Mouse (Mus musculus) brain, embryonic 18.5 days (tissue): ENCODE measurements around the gene Dgka.

Source experiments
- DNase-seq: peaks from one replicate; pipeline ENCODE4 v3.0.0-alpha.2; 2012; ENCODE audit warnings: low read depth, low spot score

Dgka gene

DNA sequence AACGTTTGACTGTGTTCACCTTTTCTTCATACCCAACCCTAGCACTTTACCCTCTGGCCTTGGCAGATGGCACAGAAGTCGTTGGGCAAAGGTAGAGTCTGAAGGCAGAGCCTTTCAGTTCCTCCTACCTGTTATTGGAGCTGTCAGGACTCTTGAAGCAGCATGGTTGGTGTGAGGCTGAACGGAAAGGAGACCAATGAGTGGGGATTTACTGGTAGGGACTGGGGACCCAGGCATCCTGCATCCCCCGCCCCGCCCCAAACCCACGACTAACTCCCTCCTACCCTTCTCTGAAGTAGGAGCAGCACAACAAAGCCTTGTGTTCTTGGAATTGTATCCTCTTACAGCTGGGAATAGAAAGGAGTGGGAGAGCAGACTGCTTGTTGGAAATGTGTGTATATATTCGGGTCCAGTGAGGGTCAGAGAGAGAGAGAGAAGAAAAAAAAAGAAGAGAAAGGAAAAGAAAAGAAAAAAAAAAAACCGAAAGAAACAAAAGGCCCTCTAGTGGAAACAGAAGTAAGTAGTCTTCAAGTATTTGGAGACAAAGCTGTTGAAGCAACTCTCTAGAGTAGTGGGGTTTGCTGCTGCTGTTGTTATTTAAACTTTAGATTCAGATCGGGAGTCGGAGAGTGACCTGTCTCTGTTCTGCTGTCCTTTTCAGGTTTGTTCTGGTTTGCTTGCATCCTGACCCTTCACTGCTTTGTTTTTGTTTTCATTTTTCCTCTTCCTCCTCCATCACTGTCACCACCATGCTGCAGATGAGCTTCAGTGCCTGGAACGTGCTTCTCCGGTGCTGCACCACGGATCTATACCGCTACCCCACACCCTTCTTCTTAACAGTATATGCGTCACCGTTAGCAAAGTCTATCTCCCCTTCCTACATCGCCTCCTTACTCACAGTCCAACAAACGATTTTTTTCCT is at the start of gene Dgka:
TSS of gene Dgka (minus strand) at position 176 of the 922 bp plus-strand sequence.
- DNase-seq, result no peak

DNA sequence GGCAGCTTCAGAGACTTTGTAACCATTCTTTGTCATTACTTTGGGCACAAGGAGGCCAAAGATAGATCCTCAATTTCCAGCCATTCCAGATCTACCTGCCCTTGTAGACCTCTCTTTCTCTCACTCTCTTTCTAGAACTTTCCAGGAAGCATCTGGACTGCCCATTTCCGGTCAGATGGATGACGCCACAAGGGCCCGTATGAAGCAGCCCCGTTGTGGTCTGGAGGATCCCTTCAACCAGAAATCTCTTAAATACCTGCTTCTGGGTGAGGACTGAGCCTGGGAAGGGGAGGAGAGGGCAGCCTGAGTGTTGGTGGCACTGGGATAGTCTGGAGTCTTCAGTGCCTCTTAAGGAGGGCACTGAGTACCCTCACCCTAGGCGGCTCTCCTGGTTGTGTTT is 49.7 kb upstream of the Dgka start:
- no peak for DNase-seq

DNA sequence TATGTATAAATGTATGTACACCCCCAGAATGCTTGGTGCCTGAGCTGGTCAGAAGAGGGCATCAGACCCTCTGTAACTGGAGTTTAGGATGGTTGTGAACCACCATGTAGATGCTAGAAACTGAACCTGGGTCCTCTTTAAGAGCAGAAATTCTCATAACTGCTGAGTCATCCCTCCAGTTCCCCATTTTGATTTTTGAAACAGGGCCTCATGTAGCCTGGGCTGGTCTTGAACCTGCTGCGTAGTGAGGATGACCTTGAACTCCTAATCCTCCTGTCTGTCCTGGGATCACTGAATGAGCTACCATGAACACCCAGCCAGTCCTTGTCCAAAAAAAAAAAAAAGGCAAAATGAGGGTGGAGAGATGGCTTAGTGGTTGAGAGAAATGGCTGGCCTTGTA is 48.6 kb upstream of the Dgka start:
- DNase-seq, result no peak

DNA sequence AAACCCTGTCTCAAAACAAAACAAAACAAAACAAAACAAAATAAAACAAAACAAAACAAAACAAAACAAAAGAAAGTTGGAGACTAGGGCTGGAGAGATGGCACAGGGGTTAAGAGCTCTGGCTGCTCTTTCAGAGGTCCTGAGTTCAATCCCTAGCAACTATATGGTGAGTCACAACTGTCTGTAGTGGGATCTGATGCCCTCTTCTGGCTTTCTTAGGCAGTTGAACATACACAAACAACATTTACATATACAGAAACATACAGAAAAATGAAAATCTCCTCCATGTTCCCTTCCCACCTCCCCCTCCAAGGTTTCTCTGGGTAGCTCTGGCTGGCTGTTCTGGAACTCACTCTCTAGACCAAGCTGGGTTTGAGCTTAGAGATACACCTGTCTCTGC is 47.4 kb upstream of the Dgka start:
- no peak for DNase-seq

DNA sequence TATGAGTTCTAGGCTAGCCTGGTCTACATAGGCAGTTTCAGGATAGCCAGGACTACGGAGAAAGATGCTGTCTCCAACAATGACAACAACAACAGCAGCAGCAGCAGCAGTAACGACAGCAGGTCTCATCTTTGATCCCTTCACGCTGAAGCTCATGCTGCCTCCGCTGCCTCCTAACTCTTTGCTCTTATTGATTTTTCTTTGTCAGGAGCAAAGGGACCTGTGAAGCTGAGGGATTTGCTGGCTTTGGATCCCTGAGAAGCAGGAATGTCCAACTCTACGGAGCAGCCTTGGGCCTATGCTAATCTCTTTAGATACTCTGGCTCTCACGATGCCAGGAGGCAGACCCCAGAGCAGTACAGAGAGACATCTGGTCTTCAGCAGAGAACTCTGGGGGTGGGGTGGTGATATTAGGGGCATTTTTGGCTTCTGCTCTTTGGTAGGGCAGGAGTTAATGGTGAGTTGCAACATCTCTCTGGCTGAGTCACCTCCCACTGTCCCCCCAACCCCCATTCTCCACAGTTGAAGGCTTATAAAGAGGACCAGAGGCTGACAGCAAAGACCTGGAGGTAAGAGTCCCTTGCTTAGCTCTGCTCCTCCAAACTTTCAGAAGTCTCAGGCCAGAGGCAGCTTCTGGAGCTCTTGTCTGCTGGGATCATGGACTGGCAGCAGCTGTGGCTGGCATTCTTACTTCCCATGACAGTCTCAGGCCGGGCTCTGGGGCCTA is 45.9 kb upstream of the Dgka start, which contains the start of gene Mmp19:
TSS of gene Mmp19 (plus strand) at position 513 of the 727 bp plus-strand sequence.
- DNase-seq, result no peak

DNA sequence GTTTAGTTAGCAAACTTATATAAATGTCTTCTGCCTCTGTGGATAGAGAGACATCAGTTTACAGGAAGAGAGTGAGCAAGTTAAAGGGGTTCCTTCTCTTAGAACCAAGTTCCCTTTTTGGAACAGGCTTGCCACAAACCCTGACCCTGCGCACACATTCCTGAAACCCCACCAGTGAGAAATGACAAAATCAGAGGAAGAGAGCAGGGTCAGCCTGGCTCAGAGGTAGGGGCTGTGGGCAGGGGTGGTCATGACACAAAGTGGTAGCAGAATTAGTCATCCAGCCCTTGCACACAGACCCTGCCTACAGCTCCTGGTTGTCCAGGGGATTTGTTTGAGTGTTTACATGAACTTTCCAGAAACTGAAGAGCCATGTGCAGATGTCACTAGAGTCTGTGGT is 35.5 kb upstream of the Dgka start:
- no peak for DNase-seq

DNA sequence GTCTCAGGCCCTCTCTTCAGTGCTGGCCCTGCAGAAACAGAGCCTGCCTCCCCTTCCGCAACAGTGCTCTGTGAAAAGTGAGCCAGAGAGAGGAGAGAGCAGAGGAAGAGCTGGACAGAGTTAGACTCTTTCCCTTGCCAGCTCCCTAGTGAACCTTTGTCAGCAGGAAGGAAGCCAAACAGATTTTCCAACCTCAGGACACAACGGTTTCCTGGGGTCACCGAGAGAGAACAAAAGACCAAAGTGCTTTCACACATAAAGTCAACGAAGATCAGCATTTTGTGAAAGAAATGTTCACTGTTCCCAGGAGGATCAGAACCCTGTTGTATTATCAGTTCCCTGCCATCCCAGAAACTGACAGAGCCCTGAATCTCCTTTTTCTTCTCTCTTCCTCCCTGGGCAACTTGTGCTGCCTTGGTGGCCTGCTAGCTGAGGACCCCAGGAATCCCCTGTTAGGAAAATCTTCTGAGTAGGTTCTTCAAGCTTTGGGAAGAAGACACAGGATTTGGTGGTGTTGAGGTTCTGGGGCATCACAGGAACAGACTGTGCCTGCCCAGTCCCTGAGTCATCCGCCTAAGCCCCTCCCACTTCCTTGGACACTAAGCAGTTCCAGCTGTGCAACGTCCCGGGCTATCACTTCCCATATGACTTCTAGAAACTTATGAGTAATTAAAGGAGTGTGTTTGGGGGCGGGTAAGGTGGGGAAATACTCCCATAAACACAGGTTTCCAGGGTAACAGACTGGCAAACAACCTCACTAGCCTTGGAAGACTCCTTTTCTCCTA is 34.5 kb upstream of the Dgka start:
- no peak for DNase-seq

DNA sequence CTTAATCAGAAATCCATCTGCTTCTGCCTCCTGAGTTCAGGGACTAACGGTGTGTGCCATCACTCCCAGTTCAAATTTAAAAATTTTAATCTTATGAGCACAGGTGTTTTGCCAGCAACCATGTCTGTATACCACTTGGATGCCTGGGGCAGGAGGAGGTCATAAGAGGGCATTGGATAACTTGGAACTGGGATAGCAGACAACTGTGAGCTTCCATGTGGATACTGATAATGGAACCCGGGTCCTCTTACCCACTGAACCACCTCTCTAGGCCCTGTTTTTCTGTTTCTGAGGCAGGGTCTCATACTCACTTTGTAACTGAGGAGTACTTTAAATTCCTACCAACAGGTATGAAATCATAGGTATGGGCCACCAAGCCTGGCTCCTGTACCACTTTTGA is 33.8 kb upstream of the Dgka start:
- DNase-seq, result no peak

DNA sequence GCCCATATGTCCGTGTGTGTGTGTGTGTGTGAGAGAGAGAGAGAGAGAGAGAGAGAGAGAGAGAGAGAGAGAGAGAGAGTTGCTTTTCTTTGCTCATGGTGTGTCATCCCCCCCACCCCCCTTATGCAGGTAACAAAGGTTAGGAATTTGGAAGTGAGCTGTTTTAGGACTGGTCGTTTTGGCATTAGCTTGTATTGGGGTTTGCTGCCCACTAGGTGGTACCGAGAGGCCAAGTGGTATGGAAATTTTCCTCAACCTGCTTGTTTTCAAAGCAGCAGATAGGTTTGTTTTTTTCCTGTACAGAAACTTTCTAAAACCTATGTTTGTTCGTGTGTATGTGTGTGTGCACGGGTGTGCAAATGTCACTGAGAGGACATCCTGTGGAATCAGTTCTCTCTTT is 29.0 kb upstream of the Dgka start:
- no peak for DNase-seq

DNA sequence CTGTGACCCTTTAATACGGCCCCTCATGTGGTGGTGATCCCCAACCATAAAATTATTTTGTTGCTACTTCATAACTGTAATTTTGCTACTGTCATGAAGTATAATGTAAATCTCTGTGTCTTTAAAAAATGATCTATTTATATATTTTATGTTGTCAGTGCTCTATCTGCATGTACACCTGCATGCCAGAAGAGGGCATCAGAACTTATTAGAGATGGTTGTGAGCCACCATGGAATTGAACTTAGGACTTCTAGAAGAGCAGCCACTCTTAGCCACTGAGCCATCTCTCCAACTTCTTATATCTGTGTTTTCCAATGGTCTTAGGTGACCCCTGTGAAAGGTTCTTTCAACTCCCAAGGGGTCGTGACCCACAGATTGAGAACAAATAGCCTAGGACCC is 28.2 kb upstream of the Dgka start:
- DNase-seq, result no peak

DNA sequence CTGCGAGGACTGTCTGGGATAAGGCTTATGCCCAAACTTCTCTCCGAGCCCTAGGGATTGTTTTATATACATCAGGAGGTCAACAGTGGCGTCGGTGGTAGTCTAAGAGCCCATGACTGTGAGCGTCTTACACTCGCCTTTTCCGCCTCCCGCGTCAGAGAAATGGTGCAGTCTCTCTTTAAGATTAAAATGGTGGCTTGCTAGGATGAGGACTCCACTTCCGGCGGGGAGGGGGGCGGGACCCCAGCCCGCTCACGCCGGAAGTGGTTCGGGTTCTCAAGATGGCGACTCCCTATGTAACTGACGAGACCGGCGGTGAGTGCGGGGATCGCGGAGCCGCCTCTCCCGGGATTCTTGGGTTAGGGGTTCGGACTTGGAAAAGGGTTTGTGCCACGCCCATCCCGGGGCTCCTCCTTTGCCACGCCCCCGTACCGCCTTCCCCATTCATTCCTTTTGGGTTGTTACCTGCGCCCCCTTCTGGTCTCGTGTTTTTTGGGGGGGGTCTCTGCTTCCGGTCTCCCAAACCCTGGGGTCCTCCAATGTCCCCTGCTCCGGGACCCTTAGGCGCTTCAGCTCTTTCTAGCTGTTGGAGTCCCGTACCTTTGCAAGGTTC is 3.7 kb upstream of the Dgka start:
- DNase-seq, result peak; percentile 89

DNA sequence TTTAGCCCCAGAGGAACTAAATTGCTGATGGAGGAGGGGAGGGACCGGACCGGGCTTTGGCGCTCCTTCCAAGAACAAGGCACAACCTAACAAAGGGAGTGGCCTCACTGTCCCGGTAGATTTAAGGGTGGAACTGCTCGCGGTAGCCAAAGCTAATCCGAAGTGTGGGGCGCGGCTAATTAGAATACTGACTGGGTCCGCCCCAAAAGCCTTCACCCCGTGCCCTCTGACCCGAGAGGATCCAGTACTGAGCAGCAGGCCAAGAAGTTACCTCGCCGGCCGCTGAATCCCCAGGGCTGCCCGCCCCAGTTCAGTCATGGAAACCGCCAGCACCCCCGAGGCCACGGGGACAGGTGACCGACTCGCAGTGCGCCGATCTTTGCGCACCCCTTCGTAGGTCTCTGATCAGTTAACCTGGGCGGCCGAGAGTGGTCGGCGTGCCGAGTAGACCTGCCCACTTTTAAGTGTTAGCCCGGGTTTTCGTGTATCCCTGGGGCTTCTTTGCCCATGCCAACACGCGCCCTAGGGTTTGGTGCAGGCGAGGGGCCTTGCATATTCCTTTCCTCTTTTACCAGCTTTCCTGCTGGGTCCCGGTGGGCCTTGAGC is 3.1 kb upstream of the Dgka start, which contains the start of gene Pym1:
TSS of gene Pym1 (plus strand) at position 244 of the 606 bp plus-strand sequence.
- no peak for DNase-seq

DNA sequence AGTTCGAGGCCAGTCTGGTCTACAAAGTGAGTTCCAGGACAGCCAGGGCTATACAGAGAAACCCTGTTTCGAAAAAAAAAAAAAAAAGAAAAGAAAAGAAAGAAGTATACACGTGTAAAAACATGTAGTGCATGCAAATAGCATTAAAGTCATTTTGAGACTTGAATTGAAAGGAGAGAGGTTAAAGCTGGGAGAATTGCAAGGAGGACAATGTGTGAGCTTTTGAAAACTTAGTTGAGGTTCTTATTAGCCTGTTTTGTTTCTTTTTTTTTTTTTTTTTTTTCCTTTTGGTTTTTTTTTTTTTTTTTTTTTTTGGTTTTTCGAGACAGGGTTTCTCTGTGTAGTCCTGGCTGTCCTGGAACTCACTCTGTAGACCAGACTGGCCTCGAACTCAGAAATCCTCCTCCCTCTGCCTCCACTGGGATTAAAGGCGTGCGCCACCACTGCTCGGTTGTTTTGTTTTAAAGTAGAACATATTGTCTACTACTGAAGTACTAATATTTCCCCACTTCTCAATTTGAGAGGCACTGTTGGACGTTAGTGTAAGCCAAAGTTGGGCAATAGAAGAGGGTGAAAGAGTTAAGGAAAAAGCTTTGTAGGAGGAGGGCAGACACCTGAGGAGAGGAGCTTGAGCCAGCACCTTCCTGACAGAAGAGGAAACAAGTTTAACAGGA is 2.5 kb upstream of the Dgka start:
- DNase-seq, result no peak

DNA sequence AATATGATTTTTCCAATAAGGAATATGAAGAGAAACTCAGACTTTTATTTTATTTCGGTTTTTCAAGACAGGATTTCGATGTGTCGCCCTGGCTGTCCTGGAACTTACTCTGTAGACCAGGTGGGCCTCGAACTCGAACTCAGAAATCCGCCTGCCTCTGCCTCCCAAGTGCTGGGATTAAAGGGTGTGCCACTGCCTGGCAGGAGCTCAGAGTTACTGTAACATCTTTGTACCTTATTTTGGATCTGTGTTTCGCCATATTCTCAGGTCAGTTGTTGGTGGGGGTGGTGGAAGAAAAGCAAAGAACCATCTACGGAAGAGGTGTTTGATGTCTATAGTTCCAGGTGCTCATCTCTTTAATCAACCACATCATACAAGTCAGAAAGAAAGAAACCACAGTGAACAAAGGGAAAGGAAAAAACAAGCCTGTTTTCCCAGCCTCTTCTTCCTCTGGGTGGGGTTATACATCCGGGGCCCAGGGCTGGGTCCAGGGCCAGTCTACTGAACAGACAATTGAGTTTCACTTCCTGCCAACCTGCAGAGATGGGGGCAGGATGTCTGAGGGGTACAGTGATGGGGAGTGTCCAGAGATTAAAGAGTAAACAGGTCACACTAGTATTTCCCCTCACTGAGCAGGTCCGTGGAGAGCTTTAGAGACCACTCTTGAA is 1.4 kb upstream of the Dgka start:
- no peak for DNase-seq

DNA sequence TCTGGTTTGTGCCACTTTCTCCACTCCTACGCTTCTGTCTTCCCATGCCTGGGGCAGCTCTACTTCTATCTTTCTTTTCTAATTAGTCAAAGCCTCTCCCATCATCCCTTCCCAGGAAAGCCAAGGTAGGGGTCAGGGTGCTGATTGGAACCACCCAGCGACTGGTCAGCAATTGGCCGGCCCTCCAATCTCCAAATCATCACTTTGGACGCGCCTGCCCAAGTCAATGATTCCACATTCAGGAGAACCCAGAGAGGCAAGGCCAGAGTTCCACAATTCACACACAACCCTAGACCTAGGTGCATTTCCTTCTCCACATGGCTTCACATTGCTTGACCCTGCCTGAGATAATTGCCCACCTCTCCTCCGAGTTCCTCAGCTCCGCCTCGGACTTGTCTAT is 444 bp downstream of the Dgka start:
- DNase-seq, result no peak

DNA sequence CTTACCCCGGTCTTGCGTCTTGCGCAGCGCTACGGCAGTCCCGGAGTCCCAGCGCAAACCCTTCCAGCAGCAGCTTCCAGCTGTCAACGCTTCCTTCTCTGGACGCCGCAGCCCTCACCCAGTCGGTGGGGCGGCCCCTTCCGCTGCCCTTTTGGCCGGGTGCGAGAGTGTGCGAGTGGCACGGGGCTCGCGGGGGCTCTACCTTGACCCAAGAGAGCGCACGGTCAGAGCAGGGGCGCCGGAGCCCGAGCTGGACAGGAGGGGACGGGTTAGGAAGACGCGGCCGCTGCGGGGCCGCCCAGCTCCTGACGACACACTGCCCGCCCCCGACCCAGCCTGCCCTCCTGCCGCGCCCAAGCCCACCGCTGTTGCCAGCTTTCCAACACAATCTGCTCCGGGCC is 864 bp downstream of the Dgka start:
- no peak for DNase-seq

DNA sequence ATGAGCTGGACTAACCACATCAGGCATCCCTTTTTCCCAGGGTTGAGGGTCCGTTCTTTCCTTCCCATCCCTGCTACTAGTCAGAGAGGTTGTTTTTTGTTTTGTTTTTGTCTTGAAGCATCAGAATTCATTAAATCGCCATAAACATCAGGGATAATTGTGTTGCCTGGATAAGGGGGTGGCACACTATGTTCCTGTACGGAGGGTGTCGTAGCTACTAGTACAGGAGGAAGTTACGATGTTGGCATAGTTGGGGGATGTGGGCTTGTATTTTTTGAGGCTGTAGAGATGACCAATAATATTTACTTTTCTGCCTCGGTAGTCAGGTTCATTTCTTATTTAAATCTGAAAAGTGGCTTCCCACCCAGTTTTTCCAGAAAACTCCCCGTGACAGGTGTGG is 1.4 kb downstream of the Dgka start:
- no peak for DNase-seq

DNA sequence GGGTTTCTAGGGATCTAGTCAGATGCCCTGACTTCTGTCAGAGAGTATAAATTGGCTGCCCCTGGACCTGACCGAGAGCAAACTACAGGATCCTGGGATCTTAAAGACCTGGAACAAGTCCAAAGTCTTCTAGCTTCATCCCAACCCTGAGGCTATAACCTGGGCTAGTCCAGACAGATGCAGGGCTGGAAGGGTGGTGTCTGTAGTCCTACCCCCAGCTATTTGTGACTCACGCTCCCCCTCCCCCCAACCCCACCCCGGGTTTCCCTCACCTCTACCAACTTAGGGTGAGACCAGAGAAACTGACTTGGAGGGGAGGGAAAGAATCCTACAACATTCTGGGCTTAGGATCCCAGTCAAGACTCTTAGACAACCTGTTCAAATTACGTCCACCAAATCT is 2.0 kb downstream of the Dgka start:
- no peak for DNase-seq

DNA sequence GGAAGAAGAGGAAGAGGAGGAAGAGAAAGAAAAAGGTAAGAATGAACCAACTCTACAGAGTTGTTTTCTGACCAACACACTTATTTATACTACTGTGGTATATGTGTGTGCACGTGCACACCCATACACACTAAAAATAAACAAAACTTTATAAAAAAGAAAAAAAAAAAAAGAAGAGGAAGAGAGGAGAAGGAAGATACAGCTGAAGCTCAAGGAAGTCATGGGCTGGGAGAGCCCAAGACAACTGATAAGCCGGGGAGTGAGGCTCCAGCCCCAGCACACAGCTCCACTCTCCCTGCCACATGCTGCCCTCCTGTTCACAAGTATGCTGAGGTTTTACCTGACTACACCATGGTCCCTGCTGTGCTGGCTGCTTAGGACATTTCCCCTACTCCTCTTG is 4.4 kb downstream of the Dgka start:
- no peak for DNase-seq

DNA sequence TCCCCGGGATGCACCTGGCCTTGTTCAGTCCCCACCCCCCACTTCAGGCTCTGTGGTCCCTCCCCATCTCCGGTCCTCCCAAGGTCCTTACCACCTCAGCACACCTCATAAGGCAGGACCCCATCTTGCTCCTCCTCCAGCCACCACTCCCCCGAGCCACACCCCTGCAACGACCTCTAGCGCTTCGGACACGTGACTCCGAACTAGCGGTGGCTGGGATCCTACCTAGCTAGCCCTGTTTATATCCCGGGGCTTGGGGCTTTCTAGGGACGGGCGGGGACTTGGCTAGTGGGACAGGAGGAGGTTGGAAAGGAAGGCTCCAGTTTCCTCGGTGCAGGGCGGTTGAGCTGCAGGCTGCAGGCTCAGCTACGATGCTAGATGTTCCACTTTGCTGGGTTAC is 7.2 kb downstream of the Dgka start:
- no peak for DNase-seq
